Mouse (Mus musculus): ENCODE measurements at regions not wholly inside any gene's neighbourhood (a gene's known extent, or its start where the extent isn't known, plus 50 kb on each side); places are given as distances from the start of the nearest gene placed in this dataset.
A peak's percentile ranks its signal among the peaks of the same experiment; 100 is the strongest.

GRCm38 (mm10) chr5:26206766-26207122 is 50.7 kb upstream of the Gm7361 start:
- DNase-seq = no peak

- DNase-seq = no peak
Observed at GRCm38 (mm10) chr5:26206066-26206765, 51.3 kb upstream of the Gm7361 start.

GRCm38 (mm10) chr5:26202471-26202870 is 55.0 kb upstream of the Gm7361 start:
- no peak for DNase-seq

- peak; percentile 15 for DNase-seq
Observed at GRCm38 (mm10) chr5:26189377-26189776, 68.1 kb upstream of the Gm7361 start.

- DNase-seq = no peak
Observed at GRCm38 (mm10) chr5:26187212-26187611, 66.0 kb upstream of the Gm10220 start.

- DNase-seq = no peak
Observed at GRCm38 (mm10) chr5:26185417-26185816, 64.2 kb upstream of the Gm10220 start.

GRCm38 (mm10) chr5:26176064-26176463 is 54.8 kb upstream of the Gm10220 start:
- no peak for DNase-seq

GRCm38 (mm10) chr5:26171662-26172384 is 50.6 kb upstream of the Gm10220 start:
- no peak for DNase-seq

GRCm38 (mm10) chr5:26170717-26171500 is 49.7 kb upstream of the Gm10220 start:
- no peak for DNase-seq

Measured in thymus, postnatal 4 days (tissue).